Mouse (Mus musculus) thymus, postnatal 25 days (tissue): Measurements from ENCODE around the gene Gldc.
"Not testable (repeated sequence)": the region's sequence is repeated elsewhere in the genome, so short reads cannot be mapped to it uniquely, and the experiment has no call there.

ENCODE experiments used
- DNase-seq: peaks from one replicate; pipeline ENCODE4 v3.0.0; 2022

Gene Gldc

DNA sequence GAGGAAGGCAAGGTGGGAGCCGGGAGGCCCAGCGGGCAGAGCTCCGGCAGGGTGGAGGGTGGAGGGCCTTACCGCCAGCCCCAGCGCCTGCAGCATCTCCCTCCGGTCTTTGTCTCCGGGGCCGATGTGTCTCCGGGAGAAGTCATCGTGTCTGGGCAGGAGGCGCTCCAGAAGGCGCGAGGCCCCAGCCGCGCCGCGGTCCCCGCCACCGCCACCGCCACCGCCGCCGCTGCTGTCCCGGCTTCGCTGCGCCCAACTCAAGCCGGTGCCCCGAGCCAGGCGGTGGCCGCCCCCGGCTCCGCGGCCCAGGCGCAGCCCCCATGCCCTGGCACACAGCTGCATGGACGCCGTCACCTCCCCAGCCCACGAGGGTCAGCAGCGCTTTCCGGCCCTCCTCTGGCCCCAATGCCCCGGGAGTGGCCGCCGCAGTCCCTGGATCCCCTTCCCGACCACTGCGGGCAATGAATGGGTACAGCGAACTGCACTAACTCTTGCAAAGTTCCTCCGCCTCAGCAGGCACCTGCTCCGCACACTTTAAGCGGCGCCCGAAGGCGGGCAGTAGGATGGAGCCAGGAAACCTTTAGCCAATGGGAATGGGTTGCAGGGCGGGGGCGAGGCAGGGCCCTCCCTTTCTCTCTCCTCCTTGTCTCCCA is at the start of gene Gldc:
Gldc (minus strand) TSS at position 511 of the 653 bp plus-strand sequence.
- DNase-seq: peak; percentile 1

DNA sequence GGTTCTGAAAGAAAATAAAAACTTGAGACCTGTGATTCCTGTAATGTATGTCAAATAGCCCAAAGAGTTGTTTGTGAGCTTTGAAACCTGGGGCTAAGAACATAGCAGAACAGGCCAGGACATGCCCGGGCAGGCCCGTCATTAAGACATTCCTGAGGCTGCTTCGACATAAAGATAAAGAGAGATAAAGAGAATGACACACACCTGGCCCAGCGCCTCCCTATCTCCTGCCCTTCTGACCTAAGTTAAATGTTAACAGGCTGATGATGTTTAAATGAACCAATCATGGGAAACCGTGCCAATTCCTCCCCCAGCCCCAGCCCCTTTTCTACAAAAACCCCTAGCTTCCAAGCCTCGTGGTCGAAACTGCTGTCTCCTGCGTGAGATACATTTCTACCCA is 47.4 kb upstream of the Gldc start:
- DNase-seq: not testable (repeated sequence)

DNA sequence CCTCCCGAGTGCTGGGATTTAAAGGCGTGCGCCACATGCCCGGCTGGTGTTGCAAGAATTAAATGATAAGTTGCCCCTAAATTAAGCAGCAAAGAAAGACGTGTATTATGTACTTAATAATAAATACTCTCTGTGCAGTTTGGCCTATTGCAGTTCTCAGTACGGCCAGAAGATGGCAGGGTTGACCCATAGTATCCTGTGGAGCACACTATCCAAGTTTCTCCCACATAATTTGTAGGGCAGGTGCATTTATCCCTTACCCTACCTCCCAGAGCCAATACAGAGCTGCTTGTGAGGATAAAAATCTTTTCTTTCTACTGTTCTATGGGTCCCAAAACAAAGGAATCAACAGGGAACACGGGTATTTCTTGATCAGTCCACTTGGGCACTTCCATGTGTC is 42.1 kb upstream of the Gldc start:
- DNase-seq: peak; percentile 30

DNA sequence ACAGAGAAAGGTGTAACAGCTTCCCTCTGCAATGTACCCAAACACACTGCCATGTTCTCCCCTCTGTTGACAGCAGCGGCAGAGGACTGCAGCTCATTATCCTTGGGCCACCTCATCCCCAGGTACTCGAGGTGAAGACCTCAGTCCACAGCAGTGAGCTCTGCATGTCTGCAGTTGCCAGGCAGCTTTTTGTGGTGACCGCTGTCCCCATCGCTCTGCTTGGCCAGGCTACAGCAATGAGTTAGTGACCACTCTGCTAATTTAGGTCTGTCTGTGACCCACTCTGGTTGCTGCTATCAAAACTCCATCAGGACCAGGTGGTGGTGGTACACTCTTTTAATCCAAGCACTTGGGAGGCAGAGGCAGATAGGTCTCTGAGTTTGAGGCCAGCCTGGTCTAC is 41.0 kb upstream of the Gldc start:
- no peak for DNase-seq

DNA sequence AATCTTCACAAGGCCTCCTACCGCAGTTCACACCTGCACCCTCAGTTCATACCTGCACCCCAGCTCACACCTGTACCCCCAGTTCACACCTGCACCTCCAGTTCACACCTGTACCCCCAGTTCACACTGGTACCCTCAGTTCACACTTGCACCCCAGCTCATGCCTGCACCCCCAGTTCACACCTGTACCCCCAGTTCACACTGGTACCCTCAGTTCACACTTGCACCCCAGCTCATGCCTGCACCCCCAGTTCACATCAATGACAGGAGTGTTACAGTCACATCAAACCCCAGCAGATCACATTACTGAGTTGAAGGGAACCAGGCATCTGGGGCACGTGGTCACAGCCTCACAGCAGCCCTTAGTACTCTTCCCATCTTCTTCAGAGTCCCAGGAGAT is 40.5 kb upstream of the Gldc start:
- DNase-seq: not testable (repeated sequence)

DNA sequence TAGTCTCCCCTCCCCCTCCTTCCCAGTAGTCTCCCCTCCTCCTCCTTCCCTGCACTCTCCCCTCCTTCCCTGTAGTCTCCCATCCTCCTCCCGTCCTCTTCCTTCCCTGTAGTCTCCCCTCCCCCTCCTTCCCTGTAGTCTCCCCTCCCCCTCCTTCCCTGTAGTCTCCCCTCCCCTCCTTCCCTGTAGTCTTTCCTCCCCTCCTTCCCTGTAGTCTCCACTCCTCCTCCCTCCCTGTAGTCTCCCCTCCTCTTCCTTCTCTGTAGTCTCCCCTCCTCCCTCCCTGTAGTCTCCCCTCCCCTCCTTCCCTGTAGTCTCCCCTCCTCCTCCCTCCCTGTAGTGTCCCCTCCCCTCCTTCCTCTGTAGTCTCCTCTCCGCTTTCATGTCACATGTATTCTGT is 38.8 kb upstream of the Gldc start:
- no peak for DNase-seq

DNA sequence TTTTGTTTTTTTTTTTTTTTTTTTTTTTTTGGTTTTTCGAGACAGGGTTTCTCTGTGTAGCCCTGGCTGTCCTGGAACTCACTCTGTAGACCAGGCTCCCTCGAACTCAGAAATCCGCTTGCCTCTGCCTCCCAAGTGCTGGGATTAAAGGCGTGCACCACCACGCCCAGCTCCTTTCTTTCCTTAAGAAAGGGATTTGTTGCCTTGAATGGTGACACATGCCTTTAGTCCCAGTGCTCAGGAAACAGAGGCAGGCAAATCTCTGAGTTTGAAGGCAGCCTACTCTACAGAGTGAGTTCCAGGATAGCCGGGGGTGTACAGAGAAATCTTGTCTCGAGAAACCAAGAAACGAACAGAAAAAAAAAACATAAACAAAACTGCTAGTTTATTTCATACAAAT is 33.8 kb upstream of the Gldc start:
- DNase-seq: not testable (repeated sequence)

DNA sequence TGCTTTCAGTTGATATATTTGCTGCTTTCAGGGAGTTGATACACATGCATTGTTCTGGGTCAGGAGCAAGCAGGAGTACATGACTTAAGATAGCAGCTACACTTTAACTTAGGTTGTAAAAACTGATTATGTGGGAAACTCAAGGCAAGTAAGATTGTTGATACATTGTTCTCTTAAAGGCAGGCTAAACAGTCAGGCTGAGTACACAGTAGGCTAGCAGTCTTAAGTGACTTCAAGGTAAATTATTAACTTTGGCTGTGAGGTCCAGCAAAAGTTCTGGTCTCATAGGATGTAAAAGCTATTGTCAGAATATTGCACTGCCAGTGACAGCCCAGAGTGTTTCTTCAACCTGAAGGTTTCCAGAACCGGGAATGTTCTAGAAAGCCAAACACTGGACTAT is 31.8 kb upstream of the Gldc start:
- no peak for DNase-seq

DNA sequence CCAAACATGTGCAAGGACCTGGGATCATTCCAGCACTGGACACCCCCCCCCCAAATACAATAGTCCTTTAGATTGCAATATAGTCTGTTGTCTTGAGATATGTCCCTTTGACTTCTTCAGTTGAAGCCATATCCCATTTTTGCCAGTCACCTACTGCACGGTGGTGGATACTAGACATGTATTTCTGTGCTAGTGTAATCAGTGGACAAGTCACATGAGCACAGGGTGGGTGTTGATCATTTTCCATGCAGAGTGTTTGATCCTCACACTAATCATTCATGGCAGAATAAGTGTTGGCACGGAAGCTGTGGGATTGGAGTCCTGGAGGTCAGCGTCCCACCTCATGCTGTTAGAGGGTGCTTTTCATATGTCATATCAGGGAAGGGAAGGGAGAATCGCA is 30.6 kb upstream of the Gldc start:
- no peak for DNase-seq

DNA sequence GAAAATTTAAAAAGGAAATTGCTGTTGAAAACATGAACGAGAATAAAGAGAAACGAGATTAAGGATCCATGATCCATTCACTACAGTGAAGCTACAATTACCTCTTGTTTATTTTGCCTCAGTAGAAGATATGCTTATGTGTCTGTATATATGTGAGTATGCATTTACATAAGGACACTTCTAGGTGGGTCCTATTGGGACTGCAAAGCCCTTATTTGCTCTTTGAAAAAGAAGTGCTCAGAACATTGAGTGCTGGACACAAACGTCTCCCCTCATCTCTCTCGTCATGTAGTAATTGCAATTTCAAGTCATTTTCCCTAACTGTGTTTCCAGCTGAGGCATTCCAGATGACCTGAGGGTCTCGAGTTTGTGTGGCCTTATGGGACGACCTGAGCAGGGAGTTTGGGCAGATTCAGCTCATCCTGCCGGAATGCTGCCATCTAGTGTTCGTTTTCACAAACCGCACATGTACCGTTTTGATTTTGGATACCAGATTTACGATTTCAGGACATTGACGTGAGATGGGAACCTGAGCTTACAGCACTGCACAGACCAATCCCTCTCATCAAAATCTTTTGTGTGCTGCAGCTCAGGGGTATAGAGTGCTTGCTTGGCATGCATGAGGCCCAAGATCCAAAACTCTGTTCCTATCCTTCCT is 30.1 kb upstream of the Gldc start:
- DNase-seq: peak; percentile 9

DNA sequence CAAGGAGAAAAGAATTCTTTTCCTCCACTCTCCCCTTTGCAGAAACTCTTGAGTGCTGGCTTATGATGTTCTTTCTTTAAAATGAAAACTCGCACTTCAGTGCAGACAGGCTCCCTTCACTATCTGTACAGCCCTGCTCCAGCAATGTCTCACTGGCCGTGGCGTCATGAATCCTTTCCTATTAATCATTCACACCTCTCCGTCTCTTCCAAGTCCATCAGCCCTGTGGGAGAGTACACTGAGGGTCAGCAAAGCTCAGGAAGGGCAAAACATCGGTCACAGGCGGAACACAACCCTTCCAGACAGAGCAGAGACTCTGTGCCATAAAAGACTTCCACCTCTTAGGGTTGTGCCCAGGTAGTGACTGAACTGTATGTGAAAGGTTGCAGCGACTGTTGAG is 26.9 kb upstream of the Gldc start:
- no peak for DNase-seq

DNA sequence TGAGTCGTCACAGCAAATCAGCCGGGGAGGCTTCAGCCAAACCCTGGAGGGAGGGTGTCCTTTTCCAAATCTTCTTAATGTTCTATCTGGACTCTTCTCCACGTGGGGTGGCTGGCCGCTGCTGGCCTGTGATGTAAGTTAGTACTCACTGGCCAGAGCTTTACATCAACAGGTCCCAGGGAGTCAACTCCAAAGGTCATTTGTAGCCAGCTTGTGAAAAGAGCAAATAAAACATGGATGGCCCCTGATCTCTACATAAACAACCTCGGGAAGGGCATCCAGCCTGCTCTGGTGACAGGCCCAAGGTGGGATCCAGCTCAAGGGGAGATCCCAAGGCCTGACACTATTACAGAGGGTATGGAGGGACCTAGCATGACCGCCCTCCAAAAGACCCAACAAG is 19.8 kb upstream of the Gldc start:
- no peak for DNase-seq

DNA sequence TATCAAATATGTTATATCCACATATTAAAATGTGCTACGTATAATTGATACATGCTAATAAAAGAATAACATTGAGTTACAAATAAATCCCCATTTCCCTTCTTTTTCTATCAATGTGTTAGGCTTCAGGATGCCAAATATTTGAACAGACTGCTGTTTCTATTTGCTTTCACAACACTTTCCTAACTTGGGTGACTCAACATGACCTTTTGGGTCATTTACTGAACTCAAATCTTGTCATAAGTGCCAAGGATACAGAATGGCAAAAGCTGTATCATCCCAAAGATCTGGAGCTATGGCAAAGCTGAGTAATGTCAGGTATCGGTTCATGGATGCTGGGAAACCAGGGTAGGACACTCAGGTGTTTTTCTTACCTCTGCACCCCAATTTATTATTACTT is 12.0 kb upstream of the Gldc start:
- DNase-seq: no peak

DNA sequence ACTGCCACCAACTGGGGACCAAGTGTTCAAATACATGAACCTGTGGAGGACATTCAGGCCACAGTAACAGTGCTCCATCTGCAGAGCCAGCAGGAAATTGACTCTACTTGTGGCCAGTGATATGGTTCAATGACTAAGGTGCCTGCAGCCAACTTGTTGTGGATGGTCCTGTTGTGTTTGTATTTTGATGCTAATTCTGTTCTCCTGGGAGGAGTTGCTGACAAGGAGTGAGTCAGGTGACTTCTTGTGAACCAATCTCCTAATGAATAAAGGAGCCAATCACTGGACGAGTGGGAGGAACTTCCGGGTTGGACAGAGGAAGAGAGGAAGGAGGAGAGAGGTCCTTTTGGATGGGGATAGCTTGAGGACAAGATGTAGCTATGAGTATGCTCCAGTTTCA is 10.3 kb upstream of the Gldc start:
- no peak for DNase-seq

DNA sequence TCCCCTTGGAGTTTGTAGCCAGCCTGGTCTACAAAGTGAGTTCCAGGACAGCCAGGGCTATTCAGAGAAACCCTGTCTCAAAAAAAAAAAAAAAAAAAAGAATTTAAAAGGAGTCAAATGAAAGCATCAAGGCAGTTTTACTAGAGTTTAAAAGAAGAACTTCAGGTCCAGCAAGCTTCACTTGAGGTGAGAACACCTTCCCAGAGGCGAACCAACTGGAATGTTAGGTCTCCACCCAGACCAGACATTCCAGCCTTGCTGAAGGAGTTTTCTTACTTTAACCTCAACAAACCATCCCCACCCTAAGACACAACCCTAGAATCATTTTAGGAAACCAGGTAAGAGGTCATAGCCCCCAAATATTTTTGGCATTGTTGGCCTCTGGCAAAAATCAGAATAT is 4.8 kb upstream of the Gldc start:
- DNase-seq: no peak

DNA sequence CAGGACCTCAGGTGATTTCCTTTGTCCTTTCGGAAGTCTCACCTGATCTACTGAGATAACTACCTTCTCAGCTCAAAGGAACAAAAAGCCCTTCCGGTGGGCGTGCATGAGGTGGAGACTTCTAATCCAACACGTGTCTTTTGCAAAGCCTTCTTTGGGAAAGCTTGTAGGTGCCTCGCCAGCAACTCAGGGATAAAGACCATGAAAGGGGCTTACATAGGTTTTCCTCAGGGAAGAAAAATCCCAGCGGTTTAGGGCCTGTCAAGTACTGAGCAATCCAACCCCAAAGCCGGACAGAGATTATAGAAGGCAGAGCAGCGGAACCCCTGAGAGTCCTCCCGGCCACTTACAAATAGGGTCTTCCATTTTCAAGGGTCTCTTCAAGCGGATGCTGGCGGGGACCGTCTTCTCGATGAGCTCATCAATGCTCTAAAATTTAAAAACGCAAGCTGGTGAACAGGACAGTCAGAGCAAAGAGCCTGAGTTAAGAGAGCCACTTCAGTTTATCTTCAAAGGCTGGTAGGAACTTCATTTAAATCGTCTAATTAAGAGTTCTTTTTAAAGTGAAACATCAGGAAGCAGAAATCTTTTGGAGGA is 1.1 kb downstream of the Gldc start:
- DNase-seq: no peak

DNA sequence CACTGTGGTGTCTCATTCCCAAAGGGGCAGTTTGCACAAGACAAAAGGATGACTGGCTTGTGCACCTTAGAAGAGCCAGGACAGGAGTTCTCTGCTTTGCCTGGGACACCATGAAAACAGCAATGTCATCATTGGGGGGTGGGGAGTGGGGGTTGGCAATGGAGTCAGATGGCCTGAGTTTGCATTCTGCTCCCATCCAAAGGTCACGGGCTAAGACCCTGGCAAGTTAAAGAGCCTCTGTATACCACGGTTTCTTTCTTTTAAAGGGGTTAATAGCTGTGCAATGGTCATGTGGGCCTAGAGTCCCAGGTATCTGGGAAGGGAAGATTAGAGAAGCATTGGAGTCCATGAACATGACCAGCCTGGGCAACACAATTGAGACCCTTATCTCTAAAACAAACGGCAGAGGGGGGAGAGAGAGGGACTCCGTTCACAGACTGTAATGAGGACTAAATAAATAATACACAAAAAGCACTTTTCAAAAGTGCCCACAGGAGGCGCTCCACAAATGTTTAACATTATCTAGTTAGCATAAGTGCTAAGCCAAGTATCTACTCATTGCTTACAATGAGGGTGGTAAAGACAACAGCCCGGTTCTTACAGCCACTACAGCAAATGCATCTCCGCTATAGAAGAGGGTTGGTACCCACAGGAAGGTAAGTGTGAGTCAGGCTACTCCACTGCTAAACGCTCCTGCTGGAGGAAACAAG is 3.7 kb downstream of the Gldc start:
- no peak for DNase-seq

DNA sequence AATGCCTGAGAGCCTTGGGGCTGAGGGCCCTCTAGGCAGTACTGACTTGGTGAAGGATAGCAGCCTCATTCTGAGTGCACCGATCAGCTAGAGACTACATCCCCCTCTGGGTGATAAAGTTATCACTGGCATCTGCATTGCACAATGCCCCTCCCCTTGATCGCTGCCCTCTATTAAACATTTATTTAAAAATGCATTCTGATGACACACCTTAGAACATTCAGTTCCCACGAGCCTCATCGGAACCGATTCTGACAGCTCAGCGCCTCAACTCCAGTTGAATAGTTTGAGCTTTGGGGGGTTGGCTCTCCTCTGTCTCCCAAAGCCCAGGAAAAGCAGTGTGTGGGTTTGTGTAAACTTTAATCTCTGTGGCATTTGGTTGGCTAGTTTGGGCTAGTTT is 4.9 kb downstream of the Gldc start:
- DNase-seq: no peak

DNA sequence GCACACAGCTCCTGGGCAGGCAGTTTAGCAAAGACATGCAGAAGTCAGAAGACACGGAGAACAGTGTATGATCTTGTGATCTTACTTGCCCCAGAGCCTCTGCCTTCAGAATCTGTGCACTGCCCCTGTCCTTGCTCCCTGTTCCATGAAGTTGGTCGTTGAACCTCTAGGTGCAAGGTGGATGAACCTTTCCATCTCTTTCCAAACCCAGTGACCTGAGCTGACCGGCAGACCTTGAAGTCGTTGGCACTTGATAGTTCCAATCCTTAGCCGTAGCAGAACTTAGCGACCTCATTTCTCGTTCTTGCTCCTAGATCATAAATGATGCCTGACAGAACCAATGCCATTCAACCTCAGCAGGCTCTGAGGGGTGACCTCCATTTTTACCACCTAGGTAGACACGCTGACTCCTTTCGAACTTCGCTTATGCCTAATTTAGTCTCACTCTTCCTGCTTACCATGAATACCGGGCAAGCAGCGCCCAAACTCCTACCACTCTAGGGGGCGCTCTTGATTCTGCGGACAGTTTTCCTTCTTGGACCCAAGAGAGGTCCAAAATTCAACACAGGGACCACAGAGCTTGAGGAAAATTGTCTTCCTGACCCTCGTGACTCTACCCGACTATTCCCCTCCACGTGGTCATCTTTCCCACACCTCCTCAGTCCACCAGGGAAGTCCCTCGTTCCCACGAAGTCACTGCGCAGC is 8.3 kb downstream of the Gldc start:
- no peak for DNase-seq

DNA sequence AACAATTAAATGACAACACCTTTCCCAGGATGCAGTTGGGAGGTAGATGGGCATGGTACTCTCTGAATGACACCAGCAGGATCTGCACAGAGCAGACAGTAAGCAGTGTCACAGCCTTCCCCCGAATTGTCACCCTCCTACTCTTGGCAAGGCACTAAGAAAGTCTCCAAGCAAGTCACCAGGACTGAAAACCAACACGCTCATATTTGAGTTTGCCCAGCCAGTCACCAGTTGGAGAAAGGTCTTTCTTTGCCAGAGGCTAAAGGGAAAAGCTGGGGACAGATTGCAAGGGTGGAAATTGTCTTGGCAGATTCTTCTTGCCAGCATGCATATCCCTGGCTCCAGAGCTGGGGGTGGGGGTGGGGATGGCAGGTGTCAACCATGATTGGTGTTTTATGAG is 11.0 kb downstream of the Gldc start:
- no peak for DNase-seq

DNA sequence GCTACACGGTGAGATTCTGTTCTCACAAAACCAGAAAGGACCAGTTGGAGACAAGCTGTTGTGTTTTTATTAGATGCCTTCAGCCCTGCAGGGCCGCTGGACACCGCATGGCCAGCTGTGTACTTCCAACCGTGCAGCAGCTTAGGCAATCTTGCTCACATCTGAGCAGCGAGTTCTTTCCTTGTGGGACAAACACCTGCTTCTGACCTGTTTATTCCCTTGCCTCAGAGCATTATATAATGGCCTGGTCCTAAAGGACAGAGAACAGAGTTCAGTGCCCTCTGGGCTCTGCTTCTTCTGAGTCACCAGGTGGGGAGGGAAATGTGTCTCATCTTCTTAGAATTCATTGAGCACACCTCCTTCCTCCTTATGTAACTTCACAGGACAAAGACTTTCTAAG is 12.4 kb downstream of the Gldc start:
- no peak for DNase-seq

DNA sequence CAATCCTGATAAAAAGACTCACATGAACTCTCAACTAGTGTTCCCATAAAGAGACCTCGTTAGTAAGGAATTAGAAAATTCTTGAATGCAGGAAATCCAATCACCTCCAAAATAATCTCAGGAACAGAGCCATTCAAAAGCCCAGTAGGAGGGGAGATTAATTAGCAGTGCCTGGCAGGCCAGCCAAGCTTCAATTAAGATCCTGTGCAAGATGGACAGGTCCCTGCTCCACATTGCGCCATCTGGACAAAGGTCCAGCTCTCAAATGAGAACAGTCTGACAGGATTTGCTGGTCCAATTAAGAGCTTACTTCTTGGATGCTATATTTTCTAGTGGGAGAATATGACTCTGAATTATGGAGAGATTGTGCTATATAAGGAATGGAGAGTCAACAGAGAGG is 15.2 kb downstream of the Gldc start:
- no peak for DNase-seq

DNA sequence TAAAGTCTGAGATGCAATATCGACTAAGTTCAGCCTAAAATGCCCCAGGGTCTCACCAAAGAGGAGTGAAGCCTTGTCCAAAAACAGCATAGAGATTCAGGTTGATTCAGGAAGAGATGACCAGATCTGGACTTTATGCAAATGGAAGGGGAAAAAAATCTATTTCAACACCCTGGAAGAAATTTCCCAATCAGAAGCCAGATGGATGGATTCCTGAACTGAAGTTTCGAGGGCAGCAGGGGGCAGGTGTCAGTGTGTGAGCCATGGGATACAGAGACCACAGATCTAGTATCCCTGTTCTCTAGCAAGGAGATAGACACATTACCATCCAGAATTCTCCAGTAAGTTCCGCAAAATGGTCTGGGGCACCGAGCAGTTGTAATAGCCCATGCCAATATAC is 17.0 kb downstream of the Gldc start:
- DNase-seq: no peak
